ENCODE assay signal across 8 mouse cellular contexts in the genomic region with DNA sequence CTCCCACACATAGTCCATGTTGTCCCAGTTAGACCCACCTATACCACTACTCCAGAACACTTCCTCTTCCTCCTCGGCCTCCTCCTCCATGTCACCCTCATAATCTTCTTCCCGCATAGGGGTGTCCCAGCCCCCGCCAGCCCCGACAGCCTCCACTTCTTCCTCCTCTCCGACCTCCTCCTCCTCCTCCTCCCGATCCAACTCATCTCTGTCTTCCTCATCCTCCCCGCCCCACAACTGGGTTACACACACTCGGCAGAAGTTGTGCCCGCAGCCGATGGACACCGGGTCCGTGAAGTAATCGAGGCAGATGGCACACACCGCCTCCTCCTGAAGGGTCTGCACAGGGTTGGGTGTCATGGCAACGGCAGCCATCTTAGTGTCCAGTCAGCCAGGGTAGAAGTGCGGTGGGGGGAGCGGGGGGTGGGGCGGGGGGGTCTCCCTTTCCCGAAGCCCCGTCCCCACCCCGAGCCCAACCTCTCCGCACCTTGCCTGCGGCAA. TPM values are rescaled to one million over a fixed set of nuclear protein-coding genes. Genes with fewer than 3 reads are reported as not detected.
DNase-seq lines count a peak whose midpoint lies in the region; ATAC-seq lines count a peak whose summit lies in the region.

No protein-coding gene starts in this region.

- H3K27ac ChIP-seq in neural tube, embryonic 11.5 days (ENCODE audit: low read depth, low read length), result no peak overlapping the region
- peak overlapping the region; percentile 98 for H3K27ac ChIP-seq in heart, embryonic 11.5 days (ENCODE audit: low read depth, low read length)
- H3K27ac ChIP-seq in kidney, embryonic 14.5 days (ENCODE audit: low read depth, low read length), result peak overlapping the region; percentile 65; the same call in 1 of the 2 replicates
- peak overlapping the region; percentile 72 for H3K27ac ChIP-seq in liver, embryonic 16.5 days (ENCODE audit: low read length)
- peak overlapping the region; percentile 23; the same call in 1 of the 2 replicates for H3K27ac ChIP-seq in neural tube, embryonic 12.5 days

- ATAC-seq in neural tube, embryonic 11.5 days (ENCODE audit: insufficient read depth, low FRiP score, low TSS enrichment), result peak; percentile 73
- ATAC-seq in heart, embryonic 11.5 days (replicated peaks; ENCODE audit: insufficient number of reproducible peaks, low FRiP score, low TSS enrichment), result peak; percentile 28
- ATAC-seq in kidney, embryonic 14.5 days (ENCODE audit: low FRiP score, low TSS enrichment), result peak; percentile 68
- ATAC-seq in liver, embryonic 16.5 days (ENCODE audit: low read depth), result no peak
- ATAC-seq in neural tube, embryonic 12.5 days (ENCODE audit: low FRiP score, low read depth), result peak; percentile 77

- peak overlapping the region; percentile 79 for H3K4me2 ChIP-seq in neural tube, embryonic 11.5 days (ENCODE audit: low read depth)
- H3K4me2 ChIP-seq in heart, embryonic 11.5 days, result peak overlapping the region; percentile 81
- peak overlapping the region; percentile 80 for H3K4me2 ChIP-seq in kidney, embryonic 14.5 days (replicated peaks; ENCODE audit: low read depth, low read length)
- peak overlapping the region; percentile 92 for H3K4me2 ChIP-seq in liver, embryonic 16.5 days (ENCODE audit: low read depth, low read length)
- H3K4me2 ChIP-seq in neural tube, embryonic 12.5 days (replicated peaks), result peak overlapping the region; percentile 91

- peaks cover 2% of the 10 kb centered on the region; the same call in 1 of the 2 replicates for H3K36me3 ChIP-seq in neural tube, embryonic 11.5 days (ENCODE audit: control insufficient read depth, insufficient read depth, low read length)
- peaks cover 8% of the 10 kb centered on the region for H3K36me3 ChIP-seq in heart, embryonic 11.5 days (ENCODE audit: control insufficient read depth, insufficient read depth, low read length)
- peaks cover 32% of the 10 kb centered on the region for H3K36me3 ChIP-seq in kidney, embryonic 14.5 days (ENCODE audit: control insufficient read depth, insufficient read depth, low read length)
- H3K36me3 ChIP-seq in liver, embryonic 16.5 days (ENCODE audit: control insufficient read depth, insufficient read depth), result peaks cover 8% of the 10 kb centered on the region
- H3K36me3 ChIP-seq in neural tube, embryonic 12.5 days, result peaks cover 14% of the 10 kb centered on the region

- H3K27me3 ChIP-seq in neural tube, embryonic 11.5 days (ENCODE audit: control insufficient read depth, insufficient read depth, low read length), result no peaks in the 10 kb centered on the region
- no peaks in the 10 kb centered on the region for H3K27me3 ChIP-seq in heart, embryonic 11.5 days (ENCODE audit: control insufficient read depth, insufficient read depth, low read length)
- H3K27me3 ChIP-seq in kidney, embryonic 14.5 days (ENCODE audit: control insufficient read depth, insufficient read depth, low read length), result no peaks in the 10 kb centered on the region
- no peaks in the 10 kb centered on the region for H3K27me3 ChIP-seq in liver, embryonic 16.5 days (ENCODE audit: control insufficient read depth, insufficient read depth, low read depth, low read length)
- H3K27me3 ChIP-seq in neural tube, embryonic 12.5 days (replicated peaks), result no peaks in the 10 kb centered on the region

- peak overlapping the region; percentile 74 for H3K9ac ChIP-seq in neural tube, embryonic 11.5 days (ENCODE audit: low read length)
- H3K9ac ChIP-seq in heart, embryonic 11.5 days (ENCODE audit: low read depth, low read length), result peak overlapping the region; percentile 90
- H3K9ac ChIP-seq in kidney, embryonic 14.5 days (ENCODE audit: low read depth, low read length), result peak overlapping the region; percentile 91
- peak overlapping the region; percentile 81 for H3K9ac ChIP-seq in liver, embryonic 16.5 days (ENCODE audit: low read depth, low read length)
- H3K9ac ChIP-seq in neural tube, embryonic 12.5 days, result peak overlapping the region; percentile 81

- H3K4me1 ChIP-seq in neural tube, embryonic 11.5 days (ENCODE audit: control insufficient read depth, insufficient read depth, low read length), result peaks cover 7% of the 10 kb centered on the region; the same call in 1 of the 2 replicates
- H3K4me1 ChIP-seq in heart, embryonic 11.5 days (ENCODE audit: control insufficient read depth, insufficient read depth, low read length), result peaks cover 16% of the 10 kb centered on the region
- peaks cover 16% of the 10 kb centered on the region for H3K4me1 ChIP-seq in kidney, embryonic 14.5 days (ENCODE audit: control insufficient read depth, insufficient read depth, low read length)
- H3K4me1 ChIP-seq in liver, embryonic 16.5 days (ENCODE audit: control insufficient read depth, low read depth, low read length), result peaks cover 23% of the 10 kb centered on the region
- H3K4me1 ChIP-seq in neural tube, embryonic 12.5 days, result peaks cover 23% of the 10 kb centered on the region

- peak overlapping the region; percentile 66 for H3K4me3 ChIP-seq in neural tube, embryonic 11.5 days (ENCODE audit: low read depth, low read length)
- H3K4me3 ChIP-seq in heart, embryonic 11.5 days (ENCODE audit: low read depth, low read length), result peak overlapping the region; percentile 92
- peak overlapping the region; percentile 78 for H3K4me3 ChIP-seq in kidney, embryonic 14.5 days (ENCODE audit: low read length)
- H3K4me3 ChIP-seq in liver, embryonic 16.5 days (ENCODE audit: low read depth, low read length), result peak overlapping the region; percentile 90
- H3K4me3 ChIP-seq in neural tube, embryonic 12.5 days, result peak overlapping the region; percentile 81

- H3K9me3 ChIP-seq in neural tube, embryonic 11.5 days (ENCODE audit: control insufficient read depth, low read length), result no peaks in the 10 kb centered on the region
- no peaks in the 10 kb centered on the region for H3K9me3 ChIP-seq in heart, embryonic 11.5 days (replicated peaks; ENCODE audit: control insufficient read depth, low read length)
- no peaks in the 10 kb centered on the region for H3K9me3 ChIP-seq in kidney, embryonic 14.5 days (ENCODE audit: control insufficient read depth, low read length)
- no peaks in the 10 kb centered on the region for H3K9me3 ChIP-seq in liver, embryonic 16.5 days (replicated peaks; ENCODE audit: control insufficient read depth, low read length)
- H3K9me3 ChIP-seq in neural tube, embryonic 12.5 days, result no peaks in the 10 kb centered on the region

- DNase-seq in neural tube, embryonic 11.5 days (ENCODE audit: low spot score), result peak; percentile 64
- DNase-seq in neural tube, embryonic 10.5 days (ENCODE audit: extremely low spot score, low spot score), result no peak
- DNase-seq in cerebellum, adult 9-10 months, result peak; percentile 77
- DNase-seq in adipocyte (ENCODE audit: low spot score), result no peak

- WGBS in neural tube, embryonic 11.5 days, result 4% methylated on average over 17 of the region's 23 CpGs
- 2% methylated on average over 22 of the region's 23 CpGs for WGBS in heart, embryonic 11.5 days (ENCODE audit: insufficient replicate concordance)
- 2% methylated on average over 16 of the region's 23 CpGs for WGBS in kidney, embryonic 14.5 days
- WGBS in liver, embryonic 16.5 days (ENCODE audit: insufficient replicate concordance), result 0% methylated on average over 23 of the region's 23 CpGs
- 6% methylated on average over 15 of the region's 23 CpGs for WGBS in neural tube, embryonic 12.5 days

RNA-seq across cellular contexts. Expression of gene Trim41, which starts 0.8 kb away (rescaled TPM):
- polyA plus RNA-seq in neural tube, embryonic 11.5 days (2014; fragmentation: Nextera tagmentation; extraction: Ambion mirVana), result 3.6 and 4.2 TPM in 2 replicates
- polyA plus RNA-seq in heart, embryonic 11.5 days (2014; fragmentation: Nextera tagmentation; extraction: Ambion mirVana), result 3.3 and 3.7 TPM in 2 replicates
- polyA plus RNA-seq in kidney, embryonic 14.5 days (2014; fragmentation: Nextera tagmentation; extraction: Ambion mirVana), result 5.8 and 6.1 TPM in 2 replicates
- polyA plus RNA-seq in liver, embryonic 16.5 days (2015; fragmentation: Nextera tagmentation; extraction: Ambion mirVana), result 1.6 and 1.8 TPM in 2 replicates
- polyA plus RNA-seq in neural tube, embryonic 12.5 days (2016; fragmentation: Nextera tagmentation; extraction: Ambion mirVana), result 6.4 and 7.6 TPM in 2 replicates

RNA-seq across cellular contexts. Expression of gene Trim7, which starts 9.6 kb away (rescaled TPM):
- polyA plus RNA-seq in neural tube, embryonic 11.5 days (2014; fragmentation: Nextera tagmentation; extraction: Ambion mirVana), result 0.51 and 0.97 TPM in 2 replicates
- polyA plus RNA-seq in heart, embryonic 11.5 days (2014; fragmentation: Nextera tagmentation; extraction: Ambion mirVana), result 0.43 and 0.70 TPM in 2 replicates
- 1.3 and 2.9 TPM in 2 replicates for polyA plus RNA-seq in kidney, embryonic 14.5 days (2014; fragmentation: Nextera tagmentation; extraction: Ambion mirVana)
- polyA plus RNA-seq in liver, embryonic 16.5 days (2015; fragmentation: Nextera tagmentation; extraction: Ambion mirVana), result 0.11 and 0.14 TPM in 2 replicates
- 0.68 and 1.8 TPM in 2 replicates for polyA plus RNA-seq in neural tube, embryonic 12.5 days (2016; fragmentation: Nextera tagmentation; extraction: Ambion mirVana)

RNA-seq across cellular contexts. Expression of gene Gm12184, which starts 10.1 kb away (rescaled TPM):
- polyA plus RNA-seq in neural tube, embryonic 11.5 days (2014; fragmentation: Nextera tagmentation; extraction: Ambion mirVana), result 10.9 and 18.2 TPM in 2 replicates
- polyA plus RNA-seq in heart, embryonic 11.5 days (2014; fragmentation: Nextera tagmentation; extraction: Ambion mirVana), result 2.9 and 4.0 TPM in 2 replicates
- 5.6 and 7.6 TPM in 2 replicates for polyA plus RNA-seq in kidney, embryonic 14.5 days (2014; fragmentation: Nextera tagmentation; extraction: Ambion mirVana)
- polyA plus RNA-seq in liver, embryonic 16.5 days (2015; fragmentation: Nextera tagmentation; extraction: Ambion mirVana), result 0.22 and 0.40 TPM in 2 replicates
- polyA plus RNA-seq in neural tube, embryonic 12.5 days (2016; fragmentation: Nextera tagmentation; extraction: Ambion mirVana), result 13.8 and 14.9 TPM in 2 replicates

RNA-seq across cellular contexts. Expression of gene Rack1, which starts 16.2 kb away (rescaled TPM):
- 652 and 656 TPM in 2 replicates for polyA plus RNA-seq in neural tube, embryonic 11.5 days (2014; fragmentation: Nextera tagmentation; extraction: Ambion mirVana)
- 538 and 603 TPM in 2 replicates for polyA plus RNA-seq in heart, embryonic 11.5 days (2014; fragmentation: Nextera tagmentation; extraction: Ambion mirVana)
- polyA plus RNA-seq in kidney, embryonic 14.5 days (2014; fragmentation: Nextera tagmentation; extraction: Ambion mirVana), result 994 and 1,198 TPM in 2 replicates
- polyA plus RNA-seq in liver, embryonic 16.5 days (2015; fragmentation: Nextera tagmentation; extraction: Ambion mirVana), result 395 and 402 TPM in 2 replicates
- polyA plus RNA-seq in neural tube, embryonic 12.5 days (2016; fragmentation: Nextera tagmentation; extraction: Ambion mirVana), result 432 and 466 TPM in 2 replicates

RNA-seq across cellular contexts. Expression of gene Irgm1, which starts 55.2 kb away (rescaled TPM):
- 1.8 and 2.8 TPM in 2 replicates for polyA plus RNA-seq in neural tube, embryonic 11.5 days (2014; fragmentation: Nextera tagmentation; extraction: Ambion mirVana)
- 4.9 and 5.9 TPM in 2 replicates for polyA plus RNA-seq in heart, embryonic 11.5 days (2014; fragmentation: Nextera tagmentation; extraction: Ambion mirVana)
- polyA plus RNA-seq in kidney, embryonic 14.5 days (2014; fragmentation: Nextera tagmentation; extraction: Ambion mirVana), result 11.7 and 13.2 TPM in 2 replicates
- 18.9 and 20.6 TPM in 2 replicates for polyA plus RNA-seq in liver, embryonic 16.5 days (2015; fragmentation: Nextera tagmentation; extraction: Ambion mirVana)
- 2.9 and 3.1 TPM in 2 replicates for polyA plus RNA-seq in neural tube, embryonic 12.5 days (2016; fragmentation: Nextera tagmentation; extraction: Ambion mirVana)

Comparison
In these comparisons a context has a peak if more than half of its experiments do, and no peak if none do; other contexts are left out.
1. DNase-seq: peak in neural tube, embryonic 11.5 days (single experiment) and cerebellum, adult 9-10 months (single experiment); none in neural tube, embryonic 10.5 days (single experiment) and adipocyte (single experiment).
2. Peak in every context shown above with its lines, with median percentiles within 50 percentile points of each other: H3K4me2 ChIP-seq, H3K4me3 ChIP-seq and H3K9ac ChIP-seq.